In the genomic region with DNA sequence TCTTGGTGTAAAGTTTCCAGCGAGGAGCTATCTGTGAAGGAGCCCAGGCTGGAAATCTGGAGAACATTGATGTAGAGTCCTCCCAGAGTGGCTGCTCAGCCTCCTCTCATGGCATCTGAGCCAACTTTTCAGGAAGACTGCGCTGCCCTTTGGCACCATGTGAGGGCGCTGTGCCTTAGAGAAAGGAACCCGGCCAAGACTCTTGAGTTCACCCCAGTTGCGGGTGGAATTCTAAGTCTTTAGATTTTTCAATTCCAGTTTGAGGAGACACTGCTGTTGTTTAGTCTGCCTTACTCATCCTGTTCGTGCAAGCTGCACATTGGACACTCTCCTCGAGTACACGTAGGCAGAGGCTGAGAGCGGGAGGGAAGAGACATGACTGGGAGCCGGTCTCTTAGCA, we compare ENCODE assay signal across 8 mouse cellular contexts. TPM values are rescaled to one million over a fixed set of nuclear protein-coding genes. Genes with fewer than 3 reads are reported as not detected.
DNase-seq lines count a peak whose midpoint lies in the region; ATAC-seq and TF ChIP-seq lines count a peak whose summit lies in the region.

No protein-coding gene starts in this region.

- no peak overlapping the region for H3K9ac ChIP-seq in forebrain, embryonic 15.5 days (replicated peaks)
- no peak overlapping the region for H3K9ac ChIP-seq in heart, postnatal 0 days (replicated peaks; ENCODE audit: low read depth, low read length)

- H3K4me3 ChIP-seq in forebrain, embryonic 10.5 days: no peak overlapping the region
- H3K4me3 ChIP-seq in forebrain, embryonic 15.5 days: no peak overlapping the region
- no peak overlapping the region for H3K4me3 ChIP-seq in heart, postnatal 0 days (ENCODE audit: low read depth, low read length)

- peak; percentile 42 for DNase-seq in forebrain, embryonic 10.5 days (ENCODE audit: extremely low spot score, low spot score)
- peak; percentile 39 for DNase-seq in adipocyte (ENCODE audit: low spot score)
- DNase-seq in embryo, embryonic 11 days: peak; percentile 76
- peak; percentile 69 for DNase-seq in heart, postnatal 0 days (ENCODE audit: low spot score)
- DNase-seq in layer of hippocampus, postnatal 36 days: peak; percentile 83 to 85
- peak; percentile 74 for DNase-seq in telencephalon, adult 2 months (ENCODE audit: low read depth, low spot score)

- no peak overlapping the region for H3K4me2 ChIP-seq in forebrain, embryonic 15.5 days (replicated peaks)
- no peak overlapping the region for H3K4me2 ChIP-seq in heart, postnatal 0 days (ENCODE audit: low read depth, low read length)

- no peak for TF ChIP-seq EP300 in heart, postnatal 0 days (IDR thresholded peaks at IDR 0.05; ENCODE audit: low read depth)

- H3K36me3 ChIP-seq in forebrain, embryonic 10.5 days (replicated peaks): no peaks in the 10 kb centered on the region
- no peaks in the 10 kb centered on the region for H3K36me3 ChIP-seq in forebrain, embryonic 15.5 days
- no peaks in the 10 kb centered on the region for H3K36me3 ChIP-seq in heart, postnatal 0 days (replicated peaks; ENCODE audit: control insufficient read depth, insufficient read depth, low read length)

- H3K9me3 ChIP-seq in forebrain, embryonic 10.5 days: no peaks in the 10 kb centered on the region
- H3K9me3 ChIP-seq in forebrain, embryonic 15.5 days: no peaks in the 10 kb centered on the region
- H3K9me3 ChIP-seq in heart, postnatal 0 days (replicated peaks; ENCODE audit: control insufficient read depth, low read length): no peaks in the 10 kb centered on the region

- ATAC-seq in forebrain, embryonic 15.5 days (replicated peaks): no peak
- ATAC-seq in heart, postnatal 0 days (ENCODE audit: insufficient read depth, low read depth): no peak
- ATAC-seq in megakaryocyte progenitor cell, adult 5-6 weeks (replicated peaks; ENCODE audit: poor library complexity): peak; percentile 47

- 58% methylated on average over 10 of the region's 10 CpGs for WGBS in forebrain, embryonic 10.5 days
- 50% methylated on average over 10 of the region's 10 CpGs for WGBS in forebrain, embryonic 15.5 days
- WGBS in heart, postnatal 0 days: 42% methylated on average over 10 of the region's 10 CpGs

- TF ChIP-seq CTCF in heart, postnatal 0 days (IDR thresholded peaks at IDR 0.05; ENCODE audit: low read depth): peak; percentile 82

- H3K27me3 ChIP-seq in forebrain, embryonic 10.5 days (ENCODE audit: poor library complexity, severe bottlenecking): peaks cover 54% of the 10 kb centered on the region
- no peaks in the 10 kb centered on the region for H3K27me3 ChIP-seq in forebrain, embryonic 15.5 days
- peaks cover 5% of the 10 kb centered on the region for H3K27me3 ChIP-seq in heart, postnatal 0 days (ENCODE audit: control insufficient read depth, insufficient read depth, low read length)

- H3K27ac ChIP-seq in forebrain, embryonic 10.5 days: no peak overlapping the region
- no peak overlapping the region for H3K27ac ChIP-seq in forebrain, embryonic 15.5 days (replicated peaks)
- H3K27ac ChIP-seq in heart, postnatal 0 days (ENCODE audit: low read depth): no peak overlapping the region

- peaks cover 16% of the 10 kb centered on the region for H3K4me1 ChIP-seq in forebrain, embryonic 10.5 days
- H3K4me1 ChIP-seq in forebrain, embryonic 15.5 days: peaks cover 32% of the 10 kb centered on the region
- peaks cover 3% of the 10 kb centered on the region; the same call in 1 of the 2 replicates for H3K4me1 ChIP-seq in heart, postnatal 0 days (ENCODE audit: control insufficient read depth, insufficient read depth)

RNA-seq across cellular contexts. Expression of a gene that starts 2.5 kb away (rescaled TPM):
- polyA plus RNA-seq in forebrain, embryonic 10.5 days (2016; fragmentation: Nextera tagmentation; extraction: Ambion mirVana): 0.89 and 1.1 TPM in 2 replicates
- 3.5 and 5.0 TPM in 2 replicates for polyA plus RNA-seq in forebrain, embryonic 15.5 days (2015; fragmentation: Nextera tagmentation; extraction: Ambion mirVana)
- 6.5 and 9.0 TPM in 2 replicates for total RNA-seq in heart, postnatal 0 days (2014; rRNA removed; ENCODE audit: low replicate concordance)
- 1.9 and 2.9 TPM in 2 replicates for polyA plus RNA-seq in heart, postnatal 0 days (2015; fragmentation: Nextera tagmentation; extraction: Ambion mirVana)
- total RNA-seq in layer of hippocampus, postnatal 36 days (2021): 10 to 100 TPM; 24.9 to 30.4 TPM
- 0.17 and 0.20 TPM in 2 replicates for total RNA-seq in megakaryocyte progenitor cell, adult 5-6 weeks (2015)
- 0.04 and 0.27 TPM in 2 replicates for total RNA-seq in megakaryocyte progenitor cell, adult 5-6 weeks (2017)
